Mouse (Mus musculus) neutrophil, adult 5-6 weeks (primary cell): ENCODE data around the gene Nrbf2. TPM values are rescaled to one million over a fixed set of nuclear protein-coding genes. Genes with fewer than 3 reads are reported as not detected.

Experiments
- ATAC-seq: fragments of 151-379, 151-347 bp; 2 replicates; pipeline ENCODE4 v1.8.0; 2017; ENCODE audit warnings: mild to moderate bottlenecking, moderate TSS enrichment; ENCODE audit not compliant: insufficient number of reproducible peaks, poor library complexity, low FRiP score, severe bottlenecking; ENCODE audit errors: extremely low read depth
- total RNA-seq: library from RNA; stranded (forward); fragments of 200-1000 nt; gene quantifications from 2 replicates; pipeline ENCODE4 v1.2.3, GENCODE M21; 2017

The Nrbf2 gene
- total RNA-seq, result 29.7 and 32.6 TPM in 2 replicates

- peak; percentile 80 for ATAC-seq
These were observed at the start of gene Nrbf2 for GRCm38 (mm10) chr10:67285176-67285814. Gene Nrbf2, minus strand, starts transcription at chr10:67285305.

- ATAC-seq, result no peak
These were observed 45.5 kb upstream of the Nrbf2 start for GRCm38 (mm10) chr10:67330580-67330979.

- ATAC-seq, result no peak
These were observed 44.6 kb upstream of the Nrbf2 start for GRCm38 (mm10) chr10:67329661-67330060.

GRCm38 (mm10) chr10:67328208-67328607 lies 43.1 kb upstream of the Nrbf2 start:
- no peak for ATAC-seq

GRCm38 (mm10) chr10:67324036-67324435 lies 38.9 kb upstream of the Nrbf2 start:
- ATAC-seq, result no peak

- ATAC-seq, result no peak
These were observed 36.3 kb upstream of the Nrbf2 start for GRCm38 (mm10) chr10:67321396-67321795.

GRCm38 (mm10) chr10:67320207-67320859 lies 35.2 kb upstream of the Nrbf2 start:
- ATAC-seq, result no peak

GRCm38 (mm10) chr10:67319016-67319725 lies 34.1 kb upstream of the Nrbf2 start:
- ATAC-seq, result no peak

- no peak for ATAC-seq
These were observed 32.9 kb upstream of the Nrbf2 start for GRCm38 (mm10) chr10:67317931-67318460.

GRCm38 (mm10) chr10:67314811-67315435 lies 29.8 kb upstream of the Nrbf2 start:
- peak; percentile 76 for ATAC-seq

- no peak for ATAC-seq
These were observed 27.4 kb upstream of the Nrbf2 start for GRCm38 (mm10) chr10:67312456-67312855.

- peak; percentile 81 for ATAC-seq
These were observed 26.3 kb upstream of the Nrbf2 start for GRCm38 (mm10) chr10:67311277-67311959.

GRCm38 (mm10) chr10:67309483-67310138 lies 24.5 kb upstream of the Nrbf2 start:
- ATAC-seq, result no peak

- no peak for ATAC-seq
These were observed 17.2 kb upstream of the Nrbf2 start for GRCm38 (mm10) chr10:67302340-67302739.

GRCm38 (mm10) chr10:67301046-67301445 lies 15.9 kb upstream of the Nrbf2 start:
- no peak for ATAC-seq

GRCm38 (mm10) chr10:67299285-67299684 lies 14.2 kb upstream of the Nrbf2 start:
- ATAC-seq, result no peak

GRCm38 (mm10) chr10:67298856-67299255 lies 13.8 kb upstream of the Nrbf2 start:
- no peak for ATAC-seq

GRCm38 (mm10) chr10:67297175-67297855 lies 12.2 kb upstream of the Nrbf2 start:
- no peak for ATAC-seq
